Mouse (Mus musculus) adrenal gland, adult 2 months (tissue): ENCODE results near the gene Ptgds. TPM values are rescaled to one million over a fixed set of nuclear protein-coding genes. Genes with fewer than 3 reads are reported as not detected.

Source experiments
- microRNA-seq, 2 experiments: library from miRNA; unstranded; fragments of <30 nt; microRNA quantifications; one replicate each; pipeline ENCODE4 v1.2.0; 2021
- polyA plus RNA-seq: library from polyadenylated mRNA; depleted of rRNA; stranded (reverse); fragments of >200 nt; gene quantifications from 2 replicates; pipeline ENCODE4 v1.2.3, GENCODE M21; 2012; rRNA removed
- total RNA-seq, 2 experiments: library from RNA; stranded (reverse); gene quantifications; 2 replicates each; pipeline ENCODE4 v1.2.3; 2021

Gene Ptgds
- total and polyA plus RNA-seq, 3 experiments, result 2.5 to 4.9 (median 2.7) TPM

Small RNAs within 50 kb of the gene (microRNA-seq; reads per million reads assigned to microRNA genes)
- 0.22 to 0.41 reads per million in 2 experiments for gene Mir3087

Other genes with a start within 250 kb of the Ptgds start
Only the 30 nearest of the 41 such genes appear.
- 10 to 100 TPM; 37.6 to 46.1 TPM for gene Ssna1, start 197.6 kb downstream of the Ptgds start, total RNA-seq
- gene Ssna1, start 197.6 kb downstream of the Ptgds start, polyA plus RNA-seq, result 55.2 and 62.1 TPM in 2 replicates
- 10 to 100 TPM; 78.8 to 82.7 TPM for gene Anapc2, start 197.6 kb downstream of the Ptgds start, total RNA-seq
- gene Anapc2, start 197.6 kb downstream of the Ptgds start, polyA plus RNA-seq, result 93.1 and 110 TPM in 2 replicates
- not detected for gene Tmem210, start 181.9 kb downstream of the Ptgds start, total RNA-seq
- gene Tmem210, start 181.9 kb downstream of the Ptgds start, polyA plus RNA-seq, result not detected in 2 replicates
- not detected for gene Lrrc26, start 180.1 kb downstream of the Ptgds start, total RNA-seq
- not detected in 2 replicates for gene Lrrc26, start 180.1 kb downstream of the Ptgds start, polyA plus RNA-seq
- gene Grin1, start 150.9 kb downstream of the Ptgds start, total RNA-seq, result 10 to 100 TPM in 1 of 2 experiments, 1 to 10 TPM in 1; 8.3 to 13.3 TPM
- 15.3 and 16.4 TPM in 2 replicates for gene Grin1, start 150.9 kb downstream of the Ptgds start, polyA plus RNA-seq
- 10 to 100 TPM; 53.6 to 59.9 TPM for gene Man1b1, start 137.7 kb downstream of the Ptgds start, total RNA-seq
- gene Man1b1, start 137.7 kb downstream of the Ptgds start, polyA plus RNA-seq, result 10.3 and 13.5 TPM in 2 replicates
- gene Dpp7, start 113.7 kb downstream of the Ptgds start, total RNA-seq, result 10 to 100 TPM; 34.2 to 38.5 TPM
- 47.1 and 55.0 TPM in 2 replicates for gene Dpp7, start 113.7 kb downstream of the Ptgds start, polyA plus RNA-seq
- 10 to 100 TPM; 15.0 to 22.7 TPM for gene Uap1l1, start 104.4 kb downstream of the Ptgds start, total RNA-seq
- gene Uap1l1, start 104.4 kb downstream of the Ptgds start, polyA plus RNA-seq, result 28.4 and 41.5 TPM in 2 replicates
- under 1 TPM in 1 of 2 experiments, not detected in 1; 0.23 TPM for gene Sapcd2, start 97.7 kb downstream of the Ptgds start, total RNA-seq
- gene Sapcd2, start 97.7 kb downstream of the Ptgds start, polyA plus RNA-seq, result 3.9 and 4.4 TPM in 2 replicates
- 1 to 10 TPM; 3.7 to 7.2 TPM for gene Entpd2, start 74.2 kb downstream of the Ptgds start, total RNA-seq
- 21.1 and 24.7 TPM in 2 replicates for gene Entpd2, start 74.2 kb downstream of the Ptgds start, polyA plus RNA-seq
- 100 to 1,000 TPM; 128 to 145 TPM for gene Npdc1, start 70.7 kb downstream of the Ptgds start, total RNA-seq
- gene Npdc1, start 70.7 kb downstream of the Ptgds start, polyA plus RNA-seq, result 685 and 775 TPM in 2 replicates
- gene Fut7, start 46.8 kb downstream of the Ptgds start, total RNA-seq, result under 1 TPM in 1 of 2 experiments, not detected in 1; 0.24 TPM
- 0.10 and 0.40 TPM in 2 replicates for gene Fut7, start 46.8 kb downstream of the Ptgds start, polyA plus RNA-seq
- gene Abca2, start 41.3 kb downstream of the Ptgds start, total RNA-seq, result 10 to 100 TPM; 32.1 to 42.7 TPM
- gene Abca2, start 41.3 kb downstream of the Ptgds start, polyA plus RNA-seq, result 86.8 and 118 TPM in 2 replicates
- gene Clic3, start 13.2 kb downstream of the Ptgds start, total RNA-seq, result under 1 TPM in 1 of 2 experiments, not detected in 1; 0.66 TPM
- gene Clic3, start 13.2 kb downstream of the Ptgds start, polyA plus RNA-seq, result 1.6 and 3.4 TPM in 2 replicates
- 10 to 100 TPM; 33.3 to 35.2 TPM for gene Paxx, start 9.0 kb downstream of the Ptgds start, total RNA-seq
- gene Paxx, start 9.0 kb downstream of the Ptgds start, polyA plus RNA-seq, result 85.9 and 124 TPM in 2 replicates
- gene Lcn12, start 23.9 kb upstream of the Ptgds start, total RNA-seq, result not detected
- gene Lcn12, start 23.9 kb upstream of the Ptgds start, polyA plus RNA-seq, result not detected in 2 replicates
- gene Fbxw5, start 30.7 kb upstream of the Ptgds start, total RNA-seq, result 10 to 100 TPM; 83.9 to 89.5 TPM
- 34.4 and 64.3 TPM in 2 replicates for gene Fbxw5, start 30.7 kb upstream of the Ptgds start, polyA plus RNA-seq
- 1 to 10 TPM; 1.5 to 2.0 TPM for gene C8g, start 31.7 kb upstream of the Ptgds start, total RNA-seq
- 2.7 and 3.0 TPM in 2 replicates for gene C8g, start 31.7 kb upstream of the Ptgds start, polyA plus RNA-seq
- 10 to 100 TPM; 22.3 to 29.0 TPM for gene Traf2, start 76.9 kb upstream of the Ptgds start, total RNA-seq
- gene Traf2, start 76.9 kb upstream of the Ptgds start, polyA plus RNA-seq, result 11.1 and 12.7 TPM in 2 replicates
- 100 to 1,000 TPM; 307 to 329 TPM for gene Edf1, start 87.8 kb upstream of the Ptgds start, total RNA-seq
- gene Edf1, start 87.8 kb upstream of the Ptgds start, polyA plus RNA-seq, result 127 and 140 TPM in 2 replicates
- gene Mamdc4, start 104.8 kb upstream of the Ptgds start, total RNA-seq, result 1 to 10 TPM; 2.3 to 7.4 TPM
- 4.2 and 8.8 TPM in 2 replicates for gene Mamdc4, start 104.8 kb upstream of the Ptgds start, polyA plus RNA-seq
- 10 to 100 TPM; 53.5 to 54.1 TPM for gene Phpt1, start 105.2 kb upstream of the Ptgds start, total RNA-seq
- gene Phpt1, start 105.2 kb upstream of the Ptgds start, polyA plus RNA-seq, result 36.7 and 53.4 TPM in 2 replicates
- gene Ajm1, start 111.7 kb upstream of the Ptgds start, total RNA-seq, result 1 to 10 TPM; 1.4 to 2.1 TPM
- gene Ajm1, start 111.7 kb upstream of the Ptgds start, polyA plus RNA-seq, result 10.5 and 13.5 TPM in 2 replicates
- 10 to 100 TPM; 86.4 to 96.9 TPM for gene Rabl6, start 138.5 kb upstream of the Ptgds start, total RNA-seq
- gene Rabl6, start 138.5 kb upstream of the Ptgds start, polyA plus RNA-seq, result 139 and 150 TPM in 2 replicates
- gene Ccdc183, start 147.6 kb upstream of the Ptgds start, total RNA-seq, result not detected
- gene Ccdc183, start 147.6 kb upstream of the Ptgds start, polyA plus RNA-seq, result not detected in 2 replicates
- 10 to 100 TPM; 23.2 to 35.5 TPM for gene Tmem141, start 152.0 kb upstream of the Ptgds start, total RNA-seq
- 27.1 and 27.9 TPM in 2 replicates for gene Tmem141, start 152.0 kb upstream of the Ptgds start, polyA plus RNA-seq
- gene Fcna, start 158.0 kb upstream of the Ptgds start, total RNA-seq, result 10 to 100 TPM in 1 of 2 experiments, 1 to 10 TPM in 1; 4.6 to 10.1 TPM
- 2.4 and 4.4 TPM in 2 replicates for gene Fcna, start 158.0 kb upstream of the Ptgds start, polyA plus RNA-seq
- not detected for gene Lcn8, start 183.1 kb upstream of the Ptgds start, total RNA-seq
- not detected in 2 replicates for gene Lcn8, start 183.1 kb upstream of the Ptgds start, polyA plus RNA-seq
- gene Lcn5, start 187.9 kb upstream of the Ptgds start, total RNA-seq, result not detected
- gene Lcn5, start 187.9 kb upstream of the Ptgds start, polyA plus RNA-seq, result not detected in 2 replicates
- not detected for gene Lcn6, start 206.7 kb upstream of the Ptgds start, total RNA-seq
- gene Lcn6, start 206.7 kb upstream of the Ptgds start, polyA plus RNA-seq, result not detected in 2 replicates